Mouse (Mus musculus): ENCODE results near the gene Cd40. TPM values are rescaled to one million over a fixed set of nuclear protein-coding genes. Genes with fewer than 3 reads are reported as not detected.
A peak's percentile ranks its signal among the peaks of the same experiment; 100 is the strongest.

The Cd40 gene
- polyA plus RNA-seq (2015; fragmentation: Nextera tagmentation; extraction: Ambion mirVana): 3.6 and 4.5 TPM in 2 replicates

DNA sequence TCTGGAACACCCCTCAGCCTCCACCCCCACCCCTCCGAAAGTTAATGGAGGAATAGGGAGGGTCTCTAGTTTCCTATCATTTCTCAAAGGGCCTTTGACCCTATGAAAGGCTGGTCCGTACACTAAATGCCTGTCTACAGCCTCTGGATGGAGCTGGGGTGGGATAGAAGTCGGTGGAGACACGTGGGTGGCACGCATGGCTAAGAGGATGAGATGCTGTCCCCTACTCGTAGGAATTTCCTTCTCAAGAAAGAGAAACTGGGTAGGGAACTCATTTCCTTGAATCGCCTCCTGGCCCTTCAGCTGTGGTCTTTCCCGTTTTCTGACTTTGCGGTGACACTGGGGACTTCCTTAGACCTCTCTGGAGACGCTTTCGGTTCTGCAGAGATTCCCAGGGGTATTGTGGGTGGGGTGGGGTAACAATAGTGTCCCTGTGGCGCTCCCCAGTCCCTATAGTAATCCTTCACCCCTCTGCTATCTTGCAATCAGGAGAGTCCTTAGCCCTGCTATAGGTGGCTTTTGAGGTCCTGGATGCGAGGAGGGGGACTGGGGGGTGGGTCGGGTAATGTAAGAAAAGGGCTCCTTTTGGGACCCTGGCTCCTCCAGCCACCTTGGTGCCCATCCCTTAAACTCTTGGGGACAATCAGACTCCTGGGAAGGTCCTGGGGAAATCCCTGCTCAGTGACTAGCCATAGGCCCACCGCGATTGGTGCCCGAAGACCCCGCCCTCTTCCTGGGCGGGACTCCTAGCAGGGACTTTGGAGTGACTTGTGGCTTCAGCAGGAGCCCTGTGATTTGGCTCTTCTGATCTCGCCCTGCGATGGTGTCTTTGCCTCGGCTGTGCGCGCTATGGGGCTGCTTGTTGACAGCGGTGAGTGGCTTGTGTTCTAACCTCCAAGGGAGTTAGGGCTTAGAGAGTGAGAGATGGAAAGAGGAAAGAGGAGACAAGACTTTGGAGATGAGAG, at the start of gene Cd40:
Gene Cd40 (plus strand): TSS at position 740 of the 965 bp plus-strand sequence.
- ATAC-seq: peak; percentile 91
- H3K4me3 ChIP-seq (ENCODE audit: low read depth, low read length): peak within 1 kb of the TSS; percentile 42
- H3K9me3 ChIP-seq (ENCODE audit: low read length): peaks cover 4% of the 10 kb centered on the region; the same call in 1 of the 2 replicates
- H3K27ac ChIP-seq (ENCODE audit: low read depth): 0 out of 2 replicates have a peak within 1 kb of the TSS, but pooled peaks have one; percentile 3
- WGBS (ENCODE audit: insufficient replicate concordance): 6% methylated on average over 25 of the region's 25 CpGs
- peak; percentile 77 for DNase-seq
- H3K4me1 ChIP-seq (ENCODE audit: insufficient read depth): peaks cover 14% of the 10 kb centered on the region
- H3K36me3 ChIP-seq (replicated peaks; ENCODE audit: insufficient read depth, low read length): no peaks in the 10 kb centered on the region
- TF ChIP-seq CTCF (IDR thresholded peaks at IDR 0.05; ENCODE audit: low read depth) (no peak), EP300 (IDR thresholded peaks at IDR 0.05; ENCODE audit: low read depth) (no peak)
- H3K9ac ChIP-seq (replicated peaks): 0 out of 2 replicates have a peak within 1 kb of the TSS, but pooled peaks have one; percentile 13
- H3K4me2 ChIP-seq (ENCODE audit: low read depth, low read length): peak within 1 kb of the TSS; percentile 70
- H3K27me3 ChIP-seq (ENCODE audit: insufficient read depth, low read length): 0 out of 2 replicates have a peak, but pooled peaks cover 4% of the 10 kb centered on the region

DNA sequence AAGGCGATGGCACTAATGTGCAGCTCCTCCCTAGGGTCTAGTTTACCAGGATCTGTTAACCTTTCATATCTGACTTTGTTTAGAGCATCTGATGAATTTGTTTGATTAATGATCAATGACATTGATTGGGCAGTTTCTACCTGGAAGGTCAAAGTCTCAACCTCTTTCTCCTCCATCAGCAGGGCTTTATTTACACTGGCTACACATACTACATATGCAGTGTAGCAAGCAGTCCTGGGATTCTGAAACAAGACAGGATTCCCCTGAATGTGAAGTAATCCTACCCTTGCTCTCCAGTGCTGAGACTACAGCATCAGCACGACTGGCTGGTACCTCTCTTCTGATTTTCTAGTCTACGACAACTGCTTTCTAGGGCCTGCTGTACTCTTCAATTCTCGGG, 48.6 kb upstream of the Cd40 start:
- 64% methylated on average over 4 of the region's 4 CpGs for WGBS (ENCODE audit: insufficient replicate concordance)
- no peaks in the 10 kb centered on the region for H3K27me3 ChIP-seq (ENCODE audit: insufficient read depth, low read length)
- TF ChIP-seq EP300 (IDR thresholded peaks at IDR 0.05; ENCODE audit: low read depth): peak; percentile 53; the same call in 1 of the 2 replicates
- TF ChIP-seq CTCF (IDR thresholded peaks at IDR 0.05; ENCODE audit: low read depth): no peak
- H3K4me1 ChIP-seq (ENCODE audit: insufficient read depth): peaks cover 11% of the 10 kb centered on the region
- H3K27ac ChIP-seq (ENCODE audit: low read depth): 0 out of 2 replicates have a peak overlapping the region, but pooled peaks have one; percentile 9
- H3K4me2 ChIP-seq (ENCODE audit: low read depth, low read length): peak overlapping the region; percentile 22; the same call in 1 of the 2 replicates
- no peaks in the 10 kb centered on the region for H3K9me3 ChIP-seq (ENCODE audit: low read length)
- no peak overlapping the region for H3K4me3 ChIP-seq (ENCODE audit: low read depth, low read length)
- H3K36me3 ChIP-seq (replicated peaks; ENCODE audit: insufficient read depth, low read length): peaks cover 59% of the 10 kb centered on the region
- ATAC-seq: peak; percentile 88
- no peak overlapping the region for H3K9ac ChIP-seq (replicated peaks)
- DNase-seq: no peak

DNA sequence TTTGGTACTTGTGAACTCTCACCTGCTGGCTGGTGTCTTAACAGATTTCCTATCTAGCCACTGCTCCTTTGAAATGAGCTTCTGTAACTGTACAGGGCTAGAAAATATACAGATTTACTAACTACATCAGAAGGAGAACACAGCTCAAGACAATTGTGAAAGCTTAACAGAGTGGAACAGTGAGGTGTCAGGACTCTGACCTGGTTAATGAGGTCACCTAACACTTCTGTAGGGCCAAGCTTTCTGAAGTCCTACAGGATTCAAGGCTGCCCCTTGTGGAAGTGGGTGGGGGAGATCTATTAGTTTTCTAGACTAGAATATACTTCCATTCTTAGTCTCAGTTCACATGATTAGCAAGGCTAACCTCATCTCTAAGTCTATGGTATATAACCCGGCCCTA, 47.4 kb upstream of the Cd40 start:
- H3K27me3 ChIP-seq (ENCODE audit: insufficient read depth, low read length): no peaks in the 10 kb centered on the region
- no peak overlapping the region for H3K4me3 ChIP-seq (ENCODE audit: low read depth, low read length)
- H3K9me3 ChIP-seq (ENCODE audit: low read length): no peaks in the 10 kb centered on the region
- no peak overlapping the region for H3K4me2 ChIP-seq (ENCODE audit: low read depth, low read length)
- DNase-seq: no peak
- H3K9ac ChIP-seq (replicated peaks): no peak overlapping the region
- 88% methylated on average over 1 of the region's 1 CpGs for WGBS (ENCODE audit: insufficient replicate concordance)
- H3K4me1 ChIP-seq (ENCODE audit: insufficient read depth): peaks cover 11% of the 10 kb centered on the region
- H3K27ac ChIP-seq (ENCODE audit: low read depth): no peak overlapping the region
- peaks cover 56% of the 10 kb centered on the region for H3K36me3 ChIP-seq (replicated peaks; ENCODE audit: insufficient read depth, low read length)
- TF ChIP-seq CTCF (IDR thresholded peaks at IDR 0.05; ENCODE audit: low read depth): no peak
- no peak for TF ChIP-seq EP300 (IDR thresholded peaks at IDR 0.05; ENCODE audit: low read depth)
- ATAC-seq: no peak

DNA sequence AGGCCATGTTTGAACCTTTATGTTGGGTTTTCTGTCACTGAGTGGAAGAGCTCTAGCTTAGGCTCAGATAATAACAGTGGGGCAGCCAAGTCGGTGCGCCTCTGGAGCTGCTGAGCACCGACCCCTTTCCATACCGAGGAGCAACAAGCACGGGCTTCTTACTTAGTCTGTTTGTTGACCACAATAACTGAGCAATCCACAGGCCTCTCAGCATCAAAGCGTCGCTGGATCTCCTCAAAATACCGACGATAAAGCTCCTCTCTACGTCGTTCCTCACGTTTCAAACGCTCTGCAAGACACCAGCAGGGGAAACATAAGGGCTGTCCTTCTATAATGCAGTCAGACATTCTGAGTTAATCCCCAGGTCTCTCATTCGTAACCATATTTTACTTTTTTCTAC, 46.3 kb upstream of the Cd40 start:
- Histone ChIP-seq H3K27ac (ENCODE audit: low read depth) (no peak overlapping the region), H3K4me3 (ENCODE audit: low read depth, low read length) (no peak overlapping the region), H3K4me1 (ENCODE audit: insufficient read depth) (peaks cover 11% of the 10 kb centered on the region), H3K27me3 (ENCODE audit: insufficient read depth, low read length) (no peaks in the 10 kb centered on the region), H3K9me3 (ENCODE audit: low read length) (no peaks in the 10 kb centered on the region), H3K36me3 (replicated peaks; ENCODE audit: insufficient read depth, low read length) (peaks cover 52% of the 10 kb centered on the region), H3K9ac (replicated peaks) (no peak overlapping the region), H3K4me2 (ENCODE audit: low read depth, low read length) (no peak overlapping the region)
- TF ChIP-seq CTCF (IDR thresholded peaks at IDR 0.05; ENCODE audit: low read depth): no peak
- no peak for TF ChIP-seq EP300 (IDR thresholded peaks at IDR 0.05; ENCODE audit: low read depth)
- DNase-seq: no peak
- 89% methylated on average over 14 of the region's 14 CpGs for WGBS (ENCODE audit: insufficient replicate concordance)
- no peak for ATAC-seq

DNA sequence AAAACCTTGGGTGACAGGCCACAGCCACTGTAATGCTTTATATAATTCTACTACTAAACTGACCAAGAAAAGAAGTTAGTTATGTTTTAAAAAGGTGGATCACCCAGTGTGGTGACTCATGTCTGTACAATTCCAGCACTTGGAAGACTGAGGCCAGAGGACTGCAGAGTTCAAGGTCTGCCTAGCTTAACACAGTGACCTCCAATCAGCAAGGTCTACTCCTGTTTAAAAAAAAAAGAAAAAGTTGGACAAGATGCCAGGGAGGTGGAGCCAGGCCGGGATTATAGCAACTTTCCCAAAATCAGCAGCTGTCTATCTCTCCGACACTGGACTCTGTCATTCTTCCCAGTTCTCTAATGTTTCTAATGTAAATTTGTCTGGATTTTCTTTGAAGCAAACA, 45.8 kb upstream of the Cd40 start:
- Histone ChIP-seq H3K4me3 (ENCODE audit: low read depth, low read length) (no peak overlapping the region), H3K27ac (ENCODE audit: low read depth) (no peak overlapping the region), H3K4me1 (ENCODE audit: insufficient read depth) (peaks cover 16% of the 10 kb centered on the region), H3K9ac (replicated peaks) (no peak overlapping the region), H3K4me2 (ENCODE audit: low read depth, low read length) (no peak overlapping the region), H3K9me3 (ENCODE audit: low read length) (no peaks in the 10 kb centered on the region), H3K36me3 (replicated peaks; ENCODE audit: insufficient read depth, low read length) (peaks cover 48% of the 10 kb centered on the region), H3K27me3 (ENCODE audit: insufficient read depth, low read length) (no peaks in the 10 kb centered on the region)
- WGBS (ENCODE audit: insufficient replicate concordance): 73% methylated on average over 2 of the region's 2 CpGs
- TF ChIP-seq EP300 (IDR thresholded peaks at IDR 0.05; ENCODE audit: low read depth) (no peak), CTCF (IDR thresholded peaks at IDR 0.05; ENCODE audit: low read depth) (no peak)
- ATAC-seq (no peak), DNase-seq (no peak)

DNA sequence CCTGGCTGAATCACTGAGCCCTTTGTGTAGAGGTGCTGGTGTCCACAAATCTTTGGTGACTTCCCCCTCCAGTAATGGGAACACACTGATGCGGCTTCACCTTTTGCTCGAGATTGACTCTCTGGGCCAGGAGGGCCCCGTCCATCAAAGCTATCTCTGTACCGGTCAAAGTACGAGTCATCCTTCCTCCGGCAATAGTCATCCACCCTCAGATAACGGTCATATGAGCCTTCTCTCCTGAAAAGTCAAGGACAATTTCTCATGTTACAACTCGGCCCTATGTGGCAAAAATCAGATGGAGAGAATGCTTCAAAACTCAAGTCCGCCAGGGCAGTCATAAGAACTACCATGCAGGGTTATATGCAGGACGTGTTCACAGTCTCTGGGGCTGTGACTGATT, 45.1 kb upstream of the Cd40 start:
- DNase-seq: no peak
- peaks cover 48% of the 10 kb centered on the region for H3K36me3 ChIP-seq (replicated peaks; ENCODE audit: insufficient read depth, low read length)
- H3K27ac ChIP-seq (ENCODE audit: low read depth): no peak overlapping the region
- ATAC-seq: no peak
- TF ChIP-seq CTCF (IDR thresholded peaks at IDR 0.05; ENCODE audit: low read depth): no peak
- no peak for TF ChIP-seq EP300 (IDR thresholded peaks at IDR 0.05; ENCODE audit: low read depth)
- no peak overlapping the region for H3K4me3 ChIP-seq (ENCODE audit: low read depth, low read length)
- peaks cover 21% of the 10 kb centered on the region for H3K4me1 ChIP-seq (ENCODE audit: insufficient read depth)
- no peaks in the 10 kb centered on the region for H3K9me3 ChIP-seq (ENCODE audit: low read length)
- 60% methylated on average over 10 of the region's 10 CpGs for WGBS (ENCODE audit: insufficient replicate concordance)
- H3K9ac ChIP-seq (replicated peaks): no peak overlapping the region
- H3K27me3 ChIP-seq (ENCODE audit: insufficient read depth, low read length): no peaks in the 10 kb centered on the region
- H3K4me2 ChIP-seq (ENCODE audit: low read depth, low read length): no peak overlapping the region
